Mouse (Mus musculus): ENCODE results near the gene Polrmt.
"Not testable (repeated sequence)": the region's sequence is repeated elsewhere in the genome, so short reads cannot be mapped to it uniquely, and the experiment has no call there.

The Polrmt gene

DNA sequence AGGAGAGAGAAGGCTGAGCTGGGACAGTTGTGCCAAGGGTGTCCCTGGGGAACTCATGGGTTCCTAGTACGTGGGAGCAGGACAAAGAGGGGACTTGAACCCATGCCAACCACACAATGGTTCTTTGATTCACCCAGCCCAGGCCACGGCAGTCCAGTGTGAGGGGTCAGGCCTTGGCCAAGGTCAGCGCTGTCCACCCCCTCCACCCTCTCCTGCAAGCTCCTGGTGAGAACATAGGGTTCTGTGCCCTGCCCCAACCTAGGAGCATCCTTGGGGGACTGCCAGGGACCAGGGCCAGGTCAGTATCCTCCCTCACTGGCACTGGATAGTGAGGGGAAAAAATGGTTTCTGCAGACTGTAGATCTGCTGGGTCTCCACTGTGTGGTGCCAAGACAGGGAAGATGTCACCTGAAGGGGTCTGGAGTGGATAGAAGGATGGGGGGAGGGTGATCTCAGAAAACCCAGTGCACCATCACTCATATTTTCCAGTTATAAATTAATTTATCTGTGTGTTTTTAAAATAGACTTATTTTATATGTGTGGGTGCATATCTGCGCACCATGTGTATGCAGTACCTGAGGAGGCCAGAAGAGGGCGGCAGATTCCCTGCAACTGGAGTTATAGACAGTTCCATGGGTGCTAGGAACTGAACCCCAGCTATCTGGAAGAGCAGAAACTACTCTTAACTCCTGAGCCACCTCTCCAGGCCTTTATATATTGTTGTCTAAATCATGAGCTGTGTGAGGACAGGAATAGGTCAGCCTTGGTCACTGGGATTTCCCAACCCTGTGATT lies 28.3 kb upstream of the Polrmt start:
- DNase-seq (ENCODE audit: low spot score in 2 of 2) = peak in 1 of 2 experiments; percentile 3

DNA sequence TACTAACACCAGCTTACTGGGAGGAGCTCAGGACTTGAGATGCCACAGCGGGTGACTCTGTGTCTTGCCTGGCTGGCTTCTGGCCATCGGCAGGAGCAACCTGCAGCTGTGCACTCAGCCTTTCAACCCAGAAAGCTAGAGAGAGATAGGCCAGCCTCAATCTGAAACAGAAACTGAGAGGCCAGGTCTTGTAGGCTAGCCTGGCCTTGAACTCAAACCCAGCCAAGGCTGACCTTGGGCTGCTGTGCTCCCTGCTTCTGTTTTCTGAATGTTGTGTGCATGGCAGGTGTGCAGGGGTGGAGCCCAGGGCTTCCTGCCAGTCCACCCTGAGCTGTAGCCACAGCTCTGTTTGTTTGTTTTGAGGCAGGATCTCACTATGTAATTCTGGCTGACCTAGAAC lies 26.8 kb upstream of the Polrmt start:
- DNase-seq (ENCODE audit: low spot score in 2 of 2) = no peak

DNA sequence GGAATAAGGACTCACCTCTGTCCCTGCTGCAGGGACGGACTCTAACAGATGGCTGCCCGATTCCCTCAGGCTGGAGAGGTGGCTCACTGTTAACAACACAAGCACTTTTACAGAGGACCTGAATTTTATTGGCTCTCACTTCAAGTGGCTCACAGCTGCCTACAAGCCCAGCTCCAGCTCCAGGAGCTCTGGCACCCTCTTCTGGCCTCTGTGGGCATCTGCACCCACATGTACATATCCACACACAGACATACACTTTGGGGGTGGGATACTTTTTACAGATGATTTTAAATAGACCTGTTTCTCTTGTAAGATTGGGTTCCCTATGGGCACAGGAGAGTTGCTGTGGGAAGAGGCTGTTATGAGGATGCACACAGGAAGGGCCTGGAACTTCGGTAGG lies 25.9 kb upstream of the Polrmt start:
- DNase-seq (ENCODE audit: low spot score in 2 of 2) = no peak

DNA sequence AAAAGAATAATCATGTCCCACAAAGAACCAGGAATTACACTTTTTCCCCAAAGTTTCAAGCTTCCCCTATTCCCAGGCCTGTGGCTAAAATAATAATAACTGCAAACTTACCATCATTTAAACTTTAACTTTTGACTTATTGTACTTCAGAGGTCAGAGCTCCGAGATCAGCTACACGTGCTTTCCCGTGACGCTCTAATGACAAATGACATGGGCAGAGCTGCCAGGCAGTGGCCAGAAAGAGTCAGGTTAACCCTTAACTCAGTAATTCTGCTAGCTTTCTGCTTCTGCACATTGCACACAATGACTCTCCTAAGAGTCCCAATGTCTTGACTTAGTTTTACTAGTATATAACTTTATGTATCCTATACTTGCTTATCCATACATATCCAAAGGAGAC lies 22.9 kb upstream of the Polrmt start:
- no peak for DNase-seq (ENCODE audit: low spot score in 2 of 2)

DNA sequence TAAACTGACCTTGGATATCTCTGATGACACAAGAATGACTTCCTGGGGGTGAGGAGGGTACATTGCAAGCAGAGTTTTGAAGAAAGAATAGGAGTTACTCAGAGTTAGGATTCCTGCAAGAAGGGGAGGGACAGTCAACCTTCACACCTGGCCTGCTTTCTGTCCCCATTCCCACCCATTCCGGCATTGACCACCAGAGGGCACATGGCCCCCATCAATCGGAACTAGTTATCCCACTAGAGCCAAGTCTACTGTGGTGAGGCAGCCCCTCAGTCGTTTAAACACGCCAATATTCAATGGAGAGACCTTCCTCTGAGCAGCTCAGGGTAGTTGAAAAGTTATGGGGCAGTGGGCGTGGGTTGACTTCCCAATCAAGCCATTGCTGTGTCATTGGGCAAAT lies 22.0 kb upstream of the Polrmt start:
- DNase-seq (ENCODE audit: low spot score in 2 of 2) = peak in 1 of 2 experiments; percentile 82

DNA sequence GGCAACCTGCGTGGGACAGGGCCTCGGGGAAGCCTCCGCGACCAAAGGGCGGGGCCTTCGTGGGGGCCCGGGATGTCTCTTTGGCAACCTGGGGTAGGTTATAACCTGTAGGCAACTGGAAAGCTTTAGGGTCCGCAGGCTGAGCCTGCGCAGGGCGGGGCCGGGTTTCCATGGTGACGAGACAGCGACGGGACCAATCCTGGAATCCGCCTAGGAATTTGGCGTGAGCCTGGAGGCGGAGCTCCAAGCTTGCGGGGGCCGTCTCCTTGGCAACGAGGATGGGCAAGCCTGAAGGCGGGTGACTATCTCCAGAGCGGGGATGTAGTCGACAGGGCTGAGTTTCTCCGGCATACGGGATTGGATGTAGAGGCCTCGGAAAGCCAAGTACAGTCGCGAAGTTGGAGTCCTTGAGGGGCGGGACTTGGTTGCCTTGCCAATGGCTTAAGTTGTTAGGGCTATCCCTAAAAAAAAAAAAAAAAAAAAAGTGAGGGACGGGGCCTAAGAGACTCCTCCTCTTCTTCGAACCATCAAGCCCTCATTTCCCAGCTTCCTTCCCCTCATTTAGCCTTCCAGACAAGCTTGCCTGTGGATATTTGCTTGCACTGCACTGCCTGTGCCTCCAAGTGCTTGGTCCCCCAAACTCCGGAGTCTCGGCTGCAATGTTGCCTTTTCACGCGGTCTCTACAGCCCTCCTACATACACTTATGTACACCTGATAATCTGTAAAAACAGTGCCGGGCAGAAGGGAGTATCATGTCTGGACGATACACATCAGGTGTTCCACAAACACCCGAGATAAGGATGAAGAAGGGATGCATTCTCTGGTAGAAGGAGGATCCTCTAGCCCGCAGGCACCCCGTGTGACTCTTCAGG lies 21.2 kb upstream of the Polrmt start:
- DNase-seq (ENCODE audit: low spot score in 2 of 2) = peak; percentile 95 to 96

DNA sequence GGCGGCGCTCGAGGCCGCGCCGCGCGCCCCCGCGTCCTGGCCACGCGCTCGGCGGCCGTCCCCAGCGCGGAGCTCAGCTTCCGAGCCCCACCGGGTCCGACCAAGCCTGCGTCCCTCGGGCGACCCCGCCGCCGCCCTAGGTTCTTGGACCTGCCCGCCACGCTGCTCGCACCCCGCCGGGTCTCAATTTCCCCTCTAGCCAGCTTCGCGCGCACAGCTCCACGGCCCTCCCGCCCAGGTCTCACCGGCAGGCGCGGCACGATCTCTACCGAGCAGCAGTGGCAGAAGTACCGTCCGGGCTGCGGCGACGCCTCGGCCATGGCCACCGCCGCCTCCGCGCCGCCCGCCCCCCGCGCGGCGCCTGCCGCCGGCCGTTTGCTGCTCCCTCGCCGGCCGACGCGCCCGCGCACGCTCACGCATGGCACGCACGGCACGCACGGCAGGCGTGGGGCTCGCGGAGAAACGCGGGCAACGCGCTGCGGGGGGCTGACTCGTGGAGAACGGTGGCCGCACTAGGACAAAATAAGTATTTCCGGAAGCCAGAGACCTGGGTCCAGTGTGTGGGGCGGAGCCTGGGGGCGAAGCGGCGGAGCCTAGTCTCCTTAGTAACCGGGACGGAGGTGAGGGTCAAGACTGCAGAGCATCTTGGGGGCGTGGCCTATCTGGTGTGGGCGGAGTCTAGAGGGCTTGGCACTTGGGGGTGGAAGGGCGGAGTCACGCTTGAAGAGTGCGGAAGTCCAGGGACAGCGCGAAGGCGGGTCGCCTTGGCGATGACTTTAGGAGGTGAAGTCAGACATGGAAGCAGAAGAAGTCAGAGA lies 20.3 kb upstream of the Polrmt start, which contains the start of gene Rnf126:
Gene Rnf126, minus strand, starts transcription at position 445 of the 818 bp plus-strand sequence.
- DNase-seq (ENCODE audit: low spot score in 2 of 2) = peak; percentile 98 to 99

DNA sequence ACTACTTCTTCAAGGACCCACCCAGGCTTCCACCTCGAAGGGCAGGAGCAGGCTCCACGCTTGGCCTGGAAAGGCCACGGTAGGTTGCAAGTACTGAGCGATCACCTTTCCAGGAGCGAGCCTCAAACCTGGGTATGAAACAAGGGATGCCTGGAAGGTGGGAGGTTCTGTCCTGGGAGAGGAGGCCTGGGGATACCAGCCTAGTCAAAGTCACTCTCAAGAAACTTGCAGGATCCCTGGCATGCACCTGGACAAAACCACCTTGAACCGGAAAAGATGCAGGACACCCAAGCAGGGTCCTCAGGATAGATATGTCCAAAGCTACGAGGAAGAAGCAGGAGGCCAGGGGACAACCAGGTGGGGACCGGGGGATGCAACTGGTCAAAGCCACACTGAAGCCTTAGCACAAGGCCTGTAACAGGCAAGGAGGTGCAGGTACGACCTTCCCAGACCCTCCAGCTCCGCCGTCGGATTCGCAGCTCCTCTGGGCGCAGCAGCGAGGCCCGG lies 19.7 kb upstream of the Polrmt start:
- DNase-seq (ENCODE audit: low spot score in 2 of 2) = no peak

- DNase-seq (ENCODE audit: low spot score in 2 of 2) = no peak
Observed at GRCm38 (mm10) chr10:79765228-79765745, 18.9 kb upstream of the Polrmt start.

DNA sequence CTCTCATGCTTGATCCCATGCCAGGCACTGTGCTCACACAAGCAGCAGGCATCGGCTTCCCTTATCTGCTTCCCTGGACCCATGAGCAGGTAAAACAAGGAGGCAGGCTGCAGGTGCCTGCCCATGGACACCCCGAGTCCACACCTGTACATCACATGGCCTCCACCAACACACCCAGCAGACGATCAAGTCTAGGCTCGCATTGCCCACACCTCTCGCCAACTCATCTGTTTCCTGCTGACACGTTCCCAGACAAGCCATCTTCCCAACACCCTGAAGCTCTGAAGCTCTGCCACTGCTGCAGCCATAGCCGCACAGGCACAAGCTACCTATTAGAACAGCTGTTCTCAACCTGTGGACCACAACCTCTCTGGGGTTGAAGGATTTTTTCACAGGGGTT lies 17.9 kb upstream of the Polrmt start:
- DNase-seq (ENCODE audit: low spot score in 2 of 2) = no peak

DNA sequence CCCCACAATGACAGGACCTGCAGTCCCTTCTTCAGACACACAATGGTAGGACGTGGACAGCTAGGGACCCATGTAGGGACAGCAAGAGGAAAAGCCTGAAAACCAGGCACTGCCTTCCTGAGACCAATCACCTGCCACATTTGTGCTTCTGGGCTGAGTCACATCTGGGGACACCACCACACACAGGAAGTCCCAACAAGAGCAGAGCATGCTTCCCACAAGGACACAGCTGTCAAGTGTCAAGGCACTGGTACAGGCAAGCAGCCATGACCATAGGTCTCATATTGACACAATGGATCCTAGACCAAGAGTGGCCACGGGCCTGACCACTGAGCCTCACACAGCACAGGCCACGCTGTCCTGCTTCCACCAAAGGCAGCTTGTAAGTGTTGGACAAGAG lies 16.5 kb upstream of the Polrmt start:
- no peak for DNase-seq (ENCODE audit: low spot score in 2 of 2)

DNA sequence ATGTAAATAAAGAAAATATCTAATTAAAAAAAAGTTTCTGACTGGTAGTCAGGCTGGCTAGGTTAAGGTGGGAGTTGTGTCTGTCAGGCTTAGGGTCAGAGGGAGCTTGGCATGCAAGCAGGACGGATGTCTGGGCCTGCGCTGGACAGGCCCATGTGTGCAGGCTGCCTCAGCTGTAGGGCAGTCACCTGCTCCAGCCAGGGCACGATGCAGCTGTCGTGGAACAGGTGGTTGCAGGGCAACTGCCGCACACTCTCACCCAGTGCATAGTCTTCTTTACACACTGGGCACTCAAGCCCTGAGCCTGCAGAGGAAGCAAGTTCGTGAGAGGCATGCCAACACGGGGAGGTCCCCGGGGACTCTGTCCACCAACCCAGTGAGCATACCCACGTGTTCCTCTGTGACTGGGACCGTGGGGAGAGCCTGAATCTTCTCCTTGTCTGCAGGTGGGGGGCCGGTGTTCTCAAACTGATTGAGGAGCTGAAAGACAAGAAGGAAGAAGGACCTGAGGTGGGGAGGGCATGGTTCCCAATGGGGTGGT lies 14.3 kb upstream of the Polrmt start:
- DNase-seq (ENCODE audit: low spot score in 2 of 2) = no peak

GRCm38 (mm10) chr10:79759675-79760074 lies 13.3 kb upstream of the Polrmt start:
- not testable (repeated sequence) for DNase-seq (ENCODE audit: low spot score in 2 of 2)

DNA sequence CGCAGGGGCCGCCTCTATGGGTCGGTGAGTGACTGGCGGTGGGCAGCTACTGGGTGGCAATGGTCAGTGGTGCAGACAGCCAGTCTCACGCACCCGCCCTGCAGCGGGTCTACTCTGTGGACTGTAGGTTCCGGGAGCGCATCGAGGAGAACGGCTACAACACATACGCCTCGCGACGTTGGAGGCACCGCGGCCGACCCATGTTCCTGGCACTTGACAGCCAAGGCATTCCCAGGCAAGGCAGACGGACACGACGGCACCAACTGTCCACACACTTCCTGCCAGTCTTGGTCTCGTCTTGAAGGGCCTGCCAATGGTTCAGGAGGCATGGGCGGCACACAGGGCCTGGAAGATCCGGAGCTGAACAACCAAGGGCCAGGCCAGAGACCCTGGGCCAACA lies 10.3 kb upstream of the Polrmt start:
- DNase-seq (ENCODE audit: low spot score in 2 of 2) = no peak

DNA sequence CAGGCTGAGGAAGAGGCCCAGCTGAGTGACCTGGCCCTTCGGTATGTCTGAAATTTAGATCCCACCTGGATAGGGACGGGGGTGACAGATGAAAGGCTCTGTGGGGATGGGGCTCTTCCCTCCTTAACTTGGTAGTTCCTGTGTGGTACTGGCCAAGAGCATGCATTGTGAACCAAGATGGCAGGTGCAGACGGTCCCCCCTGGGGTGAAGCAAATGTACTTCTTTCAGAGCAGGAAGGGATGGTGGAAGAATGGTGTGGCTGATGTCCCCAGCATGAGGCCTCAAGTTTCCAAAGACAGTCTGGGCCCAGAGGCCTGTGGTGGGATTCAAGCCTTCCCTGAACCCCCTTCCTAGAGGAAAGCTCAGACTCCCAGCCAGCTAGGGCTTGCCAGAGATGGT lies 9.5 kb upstream of the Polrmt start:
- DNase-seq (ENCODE audit: low spot score in 2 of 2) = no peak

DNA sequence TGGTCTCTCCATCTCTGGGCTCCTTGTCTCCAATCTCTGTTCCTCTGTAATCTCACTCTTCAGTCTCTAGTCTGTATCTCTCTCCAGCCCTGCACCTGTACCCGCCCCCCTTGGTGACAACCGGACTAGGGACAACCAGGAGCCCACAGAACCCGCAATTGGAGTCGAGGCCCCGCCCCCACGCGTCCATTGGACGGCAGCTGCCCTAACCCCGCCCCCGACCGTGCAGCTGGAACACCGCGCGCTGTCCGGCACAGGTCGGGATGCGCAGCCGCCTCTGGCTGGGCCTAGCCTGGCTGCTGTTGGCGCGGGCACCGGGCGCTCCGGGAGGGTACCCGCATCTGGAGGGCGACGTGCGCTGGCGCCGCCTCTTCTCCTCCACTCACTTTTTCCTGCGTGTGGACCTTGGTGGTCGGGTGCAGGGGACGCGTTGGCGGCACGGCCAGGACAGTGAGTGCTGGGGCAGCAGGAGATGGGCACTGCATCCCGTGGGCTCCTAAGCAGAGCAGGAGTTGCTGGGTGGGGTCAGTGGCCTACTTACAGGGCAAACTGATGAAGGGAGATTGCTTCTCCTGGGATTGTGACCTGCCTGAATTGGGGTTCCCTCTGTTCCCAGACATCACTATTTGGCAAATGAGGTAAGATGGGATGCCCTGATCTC lies 8.6 kb upstream of the Polrmt start, which contains the start of gene Fgf22:
Gene Fgf22, plus strand, starts transcription at position 221 of the 661 bp plus-strand sequence.
- DNase-seq (ENCODE audit: low spot score in 2 of 2) = peak in 1 of 2 experiments; percentile 80

GRCm38 (mm10) chr10:79748496-79748895 lies 2.1 kb upstream of the Polrmt start:
- DNase-seq (ENCODE audit: low spot score in 2 of 2) = no peak

- no peak for DNase-seq (ENCODE audit: low spot score in 2 of 2)
Observed at GRCm38 (mm10) chr10:79746774-79747151, 382 bp upstream of the Polrmt start.

- DNase-seq (ENCODE audit: low spot score in 2 of 2) = no peak
Observed at GRCm38 (mm10) chr10:79745411-79745810, 970 bp downstream of the Polrmt start.

DNA sequence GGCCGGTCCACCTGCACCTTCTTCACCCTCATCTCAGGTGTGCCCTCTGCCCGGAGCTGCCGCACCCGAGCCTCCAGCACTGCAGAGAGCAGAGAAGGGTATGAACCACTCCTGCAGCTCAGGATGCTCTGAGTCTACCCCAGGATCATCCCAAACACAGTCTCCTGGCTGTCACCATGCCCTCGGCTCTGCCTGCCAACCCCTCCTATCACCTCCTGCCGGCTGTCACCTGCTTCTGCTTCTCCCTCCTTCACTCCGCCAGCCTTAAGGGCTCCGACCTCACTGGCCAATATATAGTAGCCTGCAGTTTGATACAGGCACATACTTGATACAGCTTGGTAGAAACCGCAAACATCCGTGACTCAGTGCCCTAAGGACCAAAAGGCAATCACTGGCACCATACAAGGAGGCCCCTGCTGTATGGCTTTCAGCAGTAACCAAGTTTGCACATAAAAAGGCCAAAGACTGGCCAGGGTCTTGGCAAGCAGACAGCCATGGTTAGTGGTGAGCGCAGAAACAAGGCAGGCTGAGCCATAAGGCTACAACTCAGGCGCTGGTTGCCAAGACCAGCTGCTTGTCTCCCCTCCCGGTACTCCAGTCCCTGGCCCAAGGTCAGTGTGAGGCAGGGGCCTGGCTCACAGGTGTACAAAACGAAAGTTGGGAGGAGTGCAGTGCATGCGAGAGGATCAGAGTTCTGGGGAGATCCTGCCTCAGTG lies 2.6 kb downstream of the Polrmt start:
- DNase-seq (ENCODE audit: low spot score in 2 of 2) = no peak

Measured in left cerebral cortex, adult 9 months (tissue).